Mouse (Mus musculus) R1 (cell line): ENCODE measurements around the gene Herpud1.

ENCODE experiments used
- DNase-seq: peaks from one replicate; pipeline ENCODE4 v3.0.0-alpha.2; 2018; ENCODE audit warnings: low read depth, low spot score

The Herpud1 gene

DNA sequence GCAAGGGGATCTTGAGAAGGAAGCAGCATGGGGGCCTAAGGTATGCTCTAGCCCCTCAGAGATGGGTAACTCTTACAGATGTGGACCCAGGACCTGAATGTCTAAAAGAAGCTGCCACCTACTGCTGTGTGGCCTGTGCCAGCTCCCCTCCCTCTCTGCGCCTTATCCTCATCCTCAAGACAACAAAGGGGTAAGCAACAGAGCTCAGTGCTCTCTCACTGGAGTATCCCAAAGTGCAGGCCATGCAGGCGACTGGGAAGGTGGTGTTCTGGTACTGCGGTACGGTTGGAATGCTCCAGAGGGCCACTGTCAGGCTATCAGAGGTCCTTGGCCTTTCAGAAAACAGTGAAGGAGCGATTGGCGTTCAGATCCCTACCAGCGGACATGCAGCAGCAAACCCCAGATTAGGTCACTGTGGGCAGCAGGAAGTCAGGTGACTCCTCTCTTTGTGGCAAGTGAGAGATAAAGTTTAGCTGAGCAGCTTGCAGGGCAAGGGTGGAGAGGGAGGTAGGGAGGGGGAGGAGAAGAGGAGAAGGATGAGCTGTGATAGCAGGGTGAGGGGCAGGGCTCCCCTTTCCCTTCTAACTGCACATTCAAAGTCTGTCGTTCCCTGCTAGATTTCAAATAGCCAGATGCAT, 22.3 kb downstream of the Herpud1 start:
- no peak for DNase-seq

DNA sequence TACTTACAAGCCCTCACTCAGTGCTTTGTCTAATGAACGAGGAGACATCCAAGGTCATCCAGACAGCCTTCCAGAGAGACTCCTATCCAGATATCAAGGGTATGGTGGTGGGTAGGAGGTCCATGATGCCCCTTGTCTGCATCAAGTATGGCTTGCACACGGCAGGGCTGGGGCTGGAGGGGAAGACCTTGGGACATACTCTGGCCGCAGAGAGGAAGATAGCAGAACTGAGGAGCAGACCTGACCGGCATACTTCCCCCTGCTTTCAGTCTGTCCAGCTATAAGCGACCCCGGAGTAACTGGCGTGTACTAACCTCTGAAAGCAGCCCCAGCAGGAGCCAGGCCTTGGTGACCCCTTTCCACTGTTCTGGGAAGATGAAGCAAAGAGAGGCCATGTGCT, 23.3 kb downstream of the Herpud1 start:
- no peak for DNase-seq

DNA sequence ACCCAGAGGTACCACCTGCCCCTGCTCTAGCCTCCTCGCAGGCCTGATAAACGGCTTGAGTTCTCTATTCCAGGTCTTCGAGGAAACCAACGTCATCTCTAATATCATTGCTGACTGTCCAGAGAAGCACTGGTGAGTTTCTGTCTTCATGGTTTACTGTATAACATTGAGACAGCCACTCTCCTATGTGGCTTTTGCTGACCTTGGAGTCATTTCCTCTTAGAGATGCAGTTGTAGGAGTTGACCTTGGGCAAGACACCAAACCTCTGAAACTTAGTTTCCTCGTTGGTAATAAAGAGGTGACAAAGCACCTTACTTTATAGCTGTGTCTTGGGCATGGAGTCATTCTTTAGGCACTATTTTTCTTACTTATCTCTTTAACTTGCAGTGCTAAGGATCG, 26.3 kb downstream of the Herpud1 start:
- DNase-seq = no peak

DNA sequence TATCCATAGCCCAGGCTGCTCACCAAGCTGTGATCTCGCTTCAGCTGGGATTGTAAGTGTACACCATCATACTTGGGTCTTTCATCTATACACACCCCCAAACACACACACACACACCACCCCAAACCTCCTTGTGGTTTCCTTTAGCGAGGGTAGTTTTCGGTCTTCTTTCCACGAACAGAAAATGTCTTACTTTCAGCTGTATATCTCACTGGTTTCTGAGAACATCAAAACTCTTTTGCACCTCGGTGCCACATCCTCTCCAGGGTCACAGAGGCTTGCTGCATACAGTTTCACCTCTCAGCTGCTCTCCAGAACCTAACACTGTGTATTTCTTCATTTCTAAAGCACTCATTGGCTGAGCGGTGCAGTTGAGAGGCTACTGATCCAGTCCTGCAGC, 27.3 kb downstream of the Herpud1 start:
- DNase-seq = no peak

DNA sequence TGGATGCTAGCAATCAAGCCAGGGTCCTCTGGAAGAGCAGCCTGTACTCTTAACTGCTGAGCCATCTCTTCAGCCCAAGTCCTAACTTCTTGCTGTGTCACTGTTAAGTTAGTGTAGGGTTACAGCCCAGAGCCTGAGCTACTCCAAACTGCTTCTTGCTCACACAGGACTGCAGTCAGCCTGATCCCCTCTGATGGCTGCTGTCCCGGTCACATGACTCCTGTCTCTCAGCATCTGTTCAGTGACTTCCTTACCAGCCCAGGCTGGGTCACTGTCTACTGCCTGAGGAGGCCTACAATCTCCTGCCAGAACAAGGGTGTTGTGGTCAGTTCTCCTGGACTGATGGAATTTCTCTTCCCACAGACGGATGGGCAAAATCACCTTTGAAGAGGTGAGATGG, 29.0 kb downstream of the Herpud1 start:
- DNase-seq = no peak

DNA sequence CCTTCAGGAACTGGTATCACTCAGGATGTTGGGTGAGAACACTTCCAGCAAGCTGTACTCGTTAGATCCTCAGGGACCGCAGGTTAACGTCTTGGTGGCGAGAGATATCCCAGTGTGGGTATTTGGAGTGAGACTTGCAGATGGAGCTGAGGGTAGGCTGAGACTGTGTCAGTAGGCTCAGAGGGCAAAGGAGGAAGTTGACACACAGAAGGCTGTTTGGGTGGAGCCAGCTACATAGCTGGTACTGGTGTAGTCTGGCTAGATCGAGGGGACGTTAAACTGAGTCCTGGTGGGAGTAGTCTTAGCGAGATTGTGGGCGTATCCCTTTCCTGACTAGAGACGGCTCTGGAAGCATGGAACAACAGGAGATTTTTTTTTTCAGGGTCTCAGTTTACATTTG, 31.8 kb downstream of the Herpud1 start:
- DNase-seq = peak; percentile 10

DNA sequence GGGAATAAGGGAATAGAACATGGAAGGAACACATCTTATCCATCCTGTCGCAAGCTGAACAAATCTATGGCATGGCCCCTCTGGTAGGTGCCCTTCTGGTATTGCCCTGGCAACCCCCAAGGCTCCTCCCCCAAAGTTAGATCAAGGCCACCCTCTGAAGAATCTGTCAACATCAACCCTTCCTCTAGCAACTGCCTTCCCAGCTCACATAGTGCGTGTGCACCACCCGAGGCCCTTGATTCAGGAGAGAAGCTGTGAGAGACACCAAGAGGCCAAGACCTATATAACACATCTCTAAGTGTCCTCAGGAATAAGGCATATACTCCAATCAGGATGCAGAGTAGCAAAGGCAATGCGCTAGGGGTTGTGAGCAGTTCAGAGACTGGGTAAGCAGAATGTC, 36.0 kb downstream of the Herpud1 start:
- DNase-seq = peak; percentile 9

DNA sequence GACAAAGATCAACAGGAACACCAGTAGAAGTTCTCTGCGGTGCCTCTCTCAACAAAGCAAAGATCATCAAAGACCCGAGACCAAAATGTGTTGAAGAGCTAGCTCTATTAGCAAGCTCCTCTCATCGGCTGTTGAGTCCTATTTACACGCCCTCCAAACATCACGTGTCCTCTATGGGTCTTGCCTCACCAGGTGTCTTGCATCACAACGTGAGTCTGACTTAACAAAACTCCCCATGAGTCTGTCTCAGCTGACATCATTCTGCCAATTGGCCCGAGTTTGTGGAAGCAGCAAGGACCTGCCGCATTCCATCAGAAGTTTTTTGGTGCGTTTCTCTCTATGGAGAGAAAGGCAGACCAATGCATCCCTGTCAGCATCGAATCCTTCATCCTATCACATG, 41.7 kb downstream of the Herpud1 start:
- no peak for DNase-seq

DNA sequence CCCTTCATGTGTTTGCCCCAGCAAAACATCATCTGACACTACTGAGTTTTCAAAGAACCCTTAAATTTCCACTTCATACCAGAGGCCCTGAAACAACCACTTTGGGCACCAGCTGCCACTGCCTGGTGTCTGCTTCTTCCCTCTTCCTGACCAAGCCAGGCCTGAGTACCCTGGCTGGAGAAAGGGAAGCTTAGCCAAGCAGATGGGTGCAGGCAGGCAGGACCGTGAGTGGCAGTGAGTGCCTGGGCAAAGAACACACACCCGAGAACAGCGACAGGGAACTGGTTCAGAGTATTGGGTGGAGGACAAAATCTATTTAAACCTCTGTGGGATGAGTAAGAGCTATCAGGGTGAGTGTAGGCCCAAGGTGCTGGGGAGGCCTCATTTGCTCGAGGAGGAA, 42.2 kb downstream of the Herpud1 start:
- no peak for DNase-seq

DNA sequence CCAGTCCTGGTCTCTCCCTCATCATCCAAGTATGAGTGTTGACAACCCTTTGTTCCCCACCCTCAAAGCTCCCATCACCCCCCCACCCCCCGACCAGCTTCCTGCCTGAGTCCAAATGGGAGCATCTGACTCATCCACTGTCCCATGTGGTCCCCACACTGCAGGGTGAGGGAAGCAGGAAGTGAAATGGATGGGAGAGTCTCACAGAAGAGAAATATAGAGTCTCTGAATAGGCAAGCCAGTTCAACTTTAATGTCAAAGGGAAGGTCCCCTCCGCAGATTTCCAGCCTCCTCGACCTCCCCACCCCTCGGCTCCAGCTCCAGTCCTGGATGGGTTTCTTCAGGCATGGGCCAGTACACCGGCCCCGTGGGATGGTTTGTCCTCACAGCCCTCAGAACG, 43.1 kb downstream of the Herpud1 start:
- no peak for DNase-seq

DNA sequence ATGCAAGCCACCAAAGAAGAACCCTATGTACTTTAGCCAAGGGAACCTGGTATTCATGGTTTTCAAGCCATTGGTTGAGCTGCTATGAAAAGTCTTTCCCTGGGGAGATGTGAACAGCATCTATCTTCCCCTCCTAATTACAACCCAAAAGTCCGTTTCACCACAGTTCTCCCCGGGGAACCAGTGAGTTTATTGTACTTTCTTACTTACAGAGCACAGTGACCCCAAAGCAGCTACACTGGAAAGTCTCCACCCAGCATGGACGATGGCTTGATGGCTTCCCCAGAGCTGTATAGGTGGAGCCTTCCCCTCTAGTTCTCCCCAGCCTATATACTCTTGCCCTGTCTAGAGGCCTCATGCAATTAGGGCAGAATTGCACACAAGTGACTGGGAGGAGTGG, 46.0 kb downstream of the Herpud1 start:
- DNase-seq = no peak

DNA sequence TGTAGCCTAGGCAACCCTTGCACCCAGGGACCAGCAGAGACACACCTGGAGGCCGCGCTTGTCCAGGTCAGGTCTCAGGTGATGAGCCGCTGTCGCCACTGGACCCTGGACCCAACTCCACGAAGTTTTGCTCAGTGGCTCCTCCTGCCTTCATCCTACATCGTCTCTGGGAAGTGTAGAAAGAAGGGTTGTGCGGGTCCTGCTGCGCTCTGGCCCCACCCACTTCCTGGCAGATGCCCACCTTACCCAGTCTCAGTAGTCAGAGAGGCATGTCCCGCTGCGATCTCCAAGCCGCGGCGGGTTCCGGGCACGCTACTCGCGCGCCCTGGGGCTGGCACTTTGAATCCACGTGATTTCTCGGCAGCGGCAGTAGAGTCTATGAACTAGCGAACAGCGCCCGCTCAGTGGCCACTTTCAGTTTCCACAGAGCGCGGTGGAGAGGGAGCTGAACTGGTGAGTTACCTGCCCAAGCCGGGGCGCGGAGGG, 47.8 kb downstream of the Herpud1 start, which contains the start of gene Nlrc5:
Gene Nlrc5, plus strand, starts transcription at position 376 of the 486 bp plus-strand sequence.
- DNase-seq = peak; percentile 51

DNA sequence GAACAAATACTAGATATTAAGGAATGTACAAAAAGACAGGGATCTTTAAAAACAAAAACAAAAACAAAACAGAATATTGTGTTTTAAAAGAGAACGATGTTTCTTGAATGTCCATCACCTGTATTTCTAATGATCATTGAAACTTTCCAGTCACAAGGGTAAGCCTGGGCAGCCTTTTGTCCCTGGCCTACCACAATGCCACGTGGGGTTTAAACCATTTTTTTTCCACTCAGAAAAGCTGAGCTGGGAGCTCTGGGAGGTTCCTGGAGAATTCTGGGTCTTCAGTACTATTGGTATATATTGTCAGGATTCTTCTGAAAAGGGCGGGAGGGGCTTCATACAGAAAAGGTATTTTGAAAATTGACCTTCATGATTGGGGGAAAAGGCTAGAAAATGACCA, 48.7 kb downstream of the Herpud1 start:
- no peak for DNase-seq

DNA sequence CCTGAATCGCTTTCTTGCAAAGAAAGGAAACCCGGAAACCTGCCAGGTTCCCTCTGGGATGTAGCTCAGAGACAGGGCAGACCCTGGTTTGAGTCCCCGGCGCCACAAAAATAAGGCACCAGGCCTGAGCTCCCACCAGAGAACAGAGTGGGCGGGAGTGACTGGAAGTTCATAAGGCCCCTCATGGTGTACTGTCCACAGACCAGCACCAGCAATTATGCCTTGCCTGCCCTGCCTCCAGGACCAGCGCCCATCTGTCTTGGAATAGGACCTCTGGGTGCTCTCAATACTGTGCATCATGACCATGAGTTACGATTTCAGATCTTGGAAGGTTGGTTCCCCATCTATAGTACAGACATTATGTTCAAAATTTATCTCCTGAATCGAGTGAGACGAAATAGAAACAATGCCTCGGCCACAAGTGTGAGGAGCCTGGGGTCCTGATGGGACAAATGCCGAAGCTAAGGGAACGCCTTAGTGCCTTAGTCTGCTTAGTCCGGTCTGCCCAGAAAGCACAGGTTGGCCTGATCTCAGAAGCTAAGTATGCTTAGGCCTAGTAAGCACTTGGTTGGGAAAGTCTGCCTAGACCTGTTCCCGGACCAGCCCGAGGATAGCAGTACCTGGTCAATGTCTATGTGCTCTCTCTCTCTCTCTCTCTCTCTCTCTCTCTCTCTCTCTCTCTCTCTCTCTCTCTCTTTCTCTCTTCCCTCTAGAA, 49.3 kb downstream of the Herpud1 start:
- DNase-seq = no peak

DNA sequence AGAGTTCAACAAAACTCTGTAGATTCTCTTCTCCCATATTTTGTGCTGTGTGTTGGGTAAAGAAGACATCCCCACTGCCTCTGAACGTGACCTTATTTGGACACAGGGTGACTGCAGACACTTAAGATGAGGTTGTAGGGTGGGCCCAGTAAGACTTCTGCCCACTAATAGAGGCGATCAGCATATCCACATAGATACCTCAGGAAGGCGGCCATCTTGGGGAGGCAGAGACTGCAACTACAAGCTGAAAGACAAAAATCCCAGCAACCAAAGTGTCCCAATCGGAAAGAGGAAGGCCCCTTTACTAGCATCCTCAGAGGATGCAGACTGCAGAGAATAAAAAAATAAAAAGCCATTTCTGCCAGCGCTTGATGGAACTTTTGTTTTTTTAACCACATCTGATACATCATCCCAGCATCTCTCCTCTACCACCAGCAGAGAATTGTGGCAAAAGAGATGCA, 49.9 kb downstream of the Herpud1 start:
- DNase-seq = no peak

DNA sequence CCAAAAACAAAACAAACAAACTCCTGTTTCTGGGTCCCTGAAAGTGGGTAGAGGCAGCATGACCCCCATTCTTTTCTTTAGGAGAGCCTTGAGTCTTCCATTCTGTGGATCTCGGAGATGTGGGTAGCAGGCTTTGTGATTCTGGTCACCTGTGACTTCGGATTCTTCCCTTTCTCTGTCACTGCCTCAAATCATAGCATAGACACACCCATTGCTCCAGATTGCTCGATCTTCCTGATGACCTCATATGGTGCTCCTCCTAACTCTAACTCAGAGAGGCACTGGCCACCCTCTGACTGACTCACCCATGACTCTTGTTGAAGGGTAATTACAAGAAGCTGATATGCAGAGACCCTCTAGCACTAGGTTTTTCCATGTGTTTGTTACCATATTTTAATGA, 50.7 kb downstream of the Herpud1 start:
- no peak for DNase-seq

DNA sequence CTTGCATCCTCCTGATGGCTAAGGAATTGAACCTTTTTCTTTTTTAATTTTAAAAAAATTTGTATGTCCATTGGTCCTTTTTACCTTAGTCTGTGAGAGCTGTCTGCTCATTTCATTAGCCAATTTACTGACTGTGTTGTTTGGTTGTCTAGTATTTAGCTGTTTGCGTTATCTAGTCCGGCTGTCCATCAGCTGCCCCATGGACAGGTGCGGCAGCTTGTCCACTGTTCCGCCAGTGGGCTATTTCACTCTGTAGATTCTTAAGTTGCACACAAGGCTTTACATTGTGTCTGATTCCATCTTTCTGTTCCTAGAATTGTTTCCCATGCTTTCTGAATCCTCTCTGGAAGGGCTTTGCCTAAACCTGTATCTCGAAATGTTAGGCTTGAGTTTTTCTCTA, 52.4 kb downstream of the Herpud1 start:
- DNase-seq = no peak

DNA sequence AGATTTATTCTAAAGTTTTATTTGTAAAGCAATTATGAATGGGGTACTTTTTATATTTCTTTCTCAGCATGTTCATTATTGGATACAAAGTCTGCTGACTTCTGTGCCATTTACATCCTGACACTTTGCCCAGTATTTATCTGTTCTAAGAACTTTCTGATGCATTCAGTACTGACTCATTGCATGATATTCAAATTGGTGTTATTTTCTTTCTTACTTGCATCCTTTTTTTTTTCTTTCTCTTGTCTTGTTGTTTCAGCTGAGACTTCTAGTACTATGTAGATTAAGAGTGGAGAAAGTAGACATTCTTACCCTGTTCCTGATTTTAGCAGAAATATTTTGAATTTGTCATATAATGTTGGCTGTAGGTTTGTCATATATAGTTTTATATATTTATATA, 53.5 kb downstream of the Herpud1 start:
- no peak for DNase-seq

DNA sequence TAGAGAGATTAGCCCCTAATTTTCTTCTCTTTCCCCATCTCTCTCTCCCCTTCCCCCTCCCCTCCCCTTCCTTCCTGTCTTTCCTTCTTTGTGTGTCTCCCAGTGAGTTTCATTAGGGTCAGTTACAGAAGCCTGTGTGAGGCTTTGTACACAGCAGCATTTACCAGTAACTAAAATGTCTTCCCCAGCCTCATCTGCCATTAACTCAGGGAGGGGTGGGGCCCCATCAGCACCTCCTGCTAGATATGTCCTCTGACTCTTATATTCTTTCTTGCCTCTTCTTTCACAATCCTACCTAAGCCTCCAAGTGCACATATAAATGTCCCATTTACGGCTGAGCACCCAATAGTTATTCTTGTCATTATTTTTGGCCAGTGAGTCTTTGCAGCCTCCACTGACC, 54.2 kb downstream of the Herpud1 start:
- no peak for DNase-seq

DNA sequence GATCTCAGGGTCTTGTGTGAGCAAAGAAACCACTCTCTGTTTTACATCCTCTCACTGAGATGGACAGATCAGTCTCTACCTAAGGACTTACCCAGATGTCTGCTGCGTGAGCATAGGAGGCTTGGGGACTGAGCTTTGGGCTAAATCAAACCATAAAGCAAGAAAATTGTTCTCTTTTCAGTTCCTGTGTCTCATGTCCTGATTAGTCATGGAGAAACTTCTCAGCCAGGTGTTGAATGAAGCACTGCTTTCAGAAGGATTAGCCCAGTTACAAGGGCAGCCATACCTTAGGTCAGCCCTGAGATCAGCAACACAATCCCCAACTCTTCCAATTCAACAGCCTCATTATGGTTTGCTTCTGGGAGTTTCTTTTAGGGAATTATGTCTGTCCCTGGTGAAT, 55.4 kb downstream of the Herpud1 start:
- no peak for DNase-seq

DNA sequence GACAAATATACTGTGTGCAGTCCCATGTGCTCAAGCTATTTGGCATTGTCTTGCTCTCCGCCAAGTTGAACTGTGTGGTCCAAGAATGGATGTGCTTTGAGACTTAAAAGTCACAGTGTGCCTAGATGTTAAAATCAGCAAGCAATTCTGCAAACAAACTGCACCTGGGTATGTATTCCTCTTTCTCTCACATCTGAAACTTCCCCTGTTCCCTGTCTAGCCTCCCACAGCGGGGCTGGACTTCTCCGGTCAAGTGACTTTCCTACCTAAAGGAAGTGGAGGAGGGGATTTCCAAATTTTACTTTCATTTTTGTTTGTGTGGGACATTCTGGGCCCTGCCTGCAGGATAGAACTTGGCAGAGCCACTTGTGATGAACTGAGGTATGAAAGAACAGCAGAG, 56.9 kb downstream of the Herpud1 start:
- DNase-seq = no peak

DNA sequence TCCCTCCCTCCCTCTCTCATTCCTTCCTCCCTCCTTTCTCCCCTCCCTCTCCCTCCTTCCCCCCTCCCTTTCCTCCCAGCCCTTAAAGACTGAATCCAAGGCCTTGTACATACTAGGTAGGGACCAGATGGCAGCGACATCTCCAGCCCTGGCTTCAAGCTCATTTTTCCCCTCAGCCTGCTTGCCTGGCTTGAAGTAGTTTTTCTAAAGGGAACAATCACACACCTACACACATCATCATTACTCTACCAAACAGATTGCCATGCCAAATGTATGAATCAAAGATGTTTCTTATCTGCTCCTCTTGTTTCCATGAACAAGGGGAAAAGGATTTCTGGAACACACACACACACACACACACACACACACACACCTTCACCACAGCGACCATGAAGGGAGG, 58.2 kb downstream of the Herpud1 start:
- no peak for DNase-seq
